Mouse (Mus musculus) hindbrain, embryonic 12.5 days (tissue): ENCODE results near the gene Mrpl16. TPM values are rescaled to one million over a fixed set of nuclear protein-coding genes. Genes with fewer than 3 reads are reported as not detected.

Source experiments
- ATAC-seq: fragments of 200-750 bp; cut with Nextera tagmentation; 2 replicates; pipeline ENCODE4 v1.8.0; 2017; ENCODE audit warnings: moderate TSS enrichment; ENCODE audit not compliant: low FRiP score
- H3K27ac ChIP-seq: fragments of 300-500 bp; sonication (generic); 2 replicates; pipeline ENCODE4 v1.5.1; 2016; ENCODE audit warnings: mild to moderate bottlenecking
- H3K27me3 ChIP-seq: fragments of 300-500 bp; sonication (generic); 2 replicates; pipeline ENCODE4 v1.6.1; 2016; ENCODE audit warnings: mild to moderate bottlenecking
- H3K36me3 ChIP-seq: fragments of 300-500 bp; sonication (generic); 2 replicates; pipeline ENCODE4 v1.6.1; 2016; ENCODE audit warnings: mild to moderate bottlenecking
- H3K4me1 ChIP-seq: fragments of 300-500 bp; sonication (generic); 2 replicates; pipeline ENCODE4 v1.6.1; 2016
- H3K4me2 ChIP-seq: fragments of 300-500 bp; sonication (generic); replicated peaks from 2 replicates; pipeline ENCODE4 v1.6.1; 2016; ENCODE audit warnings: mild to moderate bottlenecking
- H3K4me3 ChIP-seq: fragments of 300-500 bp; sonication (generic); 2 replicates; pipeline ENCODE4 v1.5.1; 2016; ENCODE audit warnings: mild to moderate bottlenecking
- H3K9ac ChIP-seq: fragments of 300-500 bp; sonication (generic); 2 replicates; pipeline ENCODE4 v1.6.1; 2016; ENCODE audit warnings: mild to moderate bottlenecking, moderate library complexity
- H3K9me3 ChIP-seq: fragments of 300-500 bp; sonication (generic); replicated peaks from 2 replicates; pipeline ENCODE4 v1.6.1; 2016; ENCODE audit warnings: mild to moderate bottlenecking
- WGBS: fragments of 180-500 bp; shearing (Covaris S2); methylation state at CpG from one replicate; pipeline ENCODE4 v1.1.7; 2016; 5-methylcytosine and 5-hydroxymethylcytosine counted together
- polyA plus RNA-seq: library from polyadenylated mRNA; unstranded; fragments of >200 nt; fragmentation: Nextera tagmentation; extraction: Ambion mirVana; gene quantifications from 2 replicates; pipeline ENCODE4 v1.2.1, GENCODE M21; 2016

Gene Mrpl16
- polyA plus RNA-seq: 41.7 and 43.5 TPM in 2 replicates

DNA sequence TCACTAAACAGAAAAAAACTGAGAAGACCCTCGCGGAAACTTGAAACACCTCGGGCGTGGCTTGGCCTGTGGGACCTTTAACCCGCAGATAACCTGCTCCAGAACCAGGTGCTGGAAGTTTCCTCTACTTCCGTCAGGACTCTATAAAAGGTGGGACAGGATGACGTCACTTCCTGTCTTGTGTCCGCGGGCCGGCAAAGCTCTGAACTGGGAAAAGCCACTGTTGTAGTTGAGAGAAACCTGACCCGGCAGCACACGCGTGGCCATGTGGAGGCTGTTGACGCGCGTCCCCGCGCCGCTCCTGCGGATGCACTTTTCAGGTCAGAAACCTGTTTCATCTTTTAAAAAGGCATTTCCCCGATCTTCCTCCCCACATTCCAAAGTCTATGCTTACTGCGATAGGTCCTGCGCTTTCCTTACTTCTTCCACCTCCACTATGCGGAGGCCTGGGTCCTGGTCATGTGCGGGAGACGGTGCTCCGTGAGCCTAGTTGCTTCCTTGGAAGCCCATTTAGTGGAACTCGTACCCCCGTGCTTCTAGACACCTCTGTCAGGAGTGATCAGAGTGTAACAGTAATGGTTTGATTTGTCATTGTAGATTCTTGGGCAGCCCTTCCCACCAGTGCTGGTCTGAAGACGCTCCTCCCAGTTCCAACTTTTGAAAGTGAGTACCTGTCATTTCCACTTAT, at the start of gene Mrpl16:
Gene Mrpl16, plus strand, starts transcription at position 187 of the 688 bp plus-strand sequence.
- peak within 1 kb of the TSS; percentile 68 for H3K4me3 ChIP-seq
- under 1% methylated on average over 30 of the region's 30 CpGs for WGBS
- H3K4me1 ChIP-seq: peaks cover 7% of the 10 kb centered on the region
- H3K36me3 ChIP-seq: peaks cover 21% of the 10 kb centered on the region
- H3K27me3 ChIP-seq: no peaks in the 10 kb centered on the region
- peak within 1 kb of the TSS; percentile 80 for H3K4me2 ChIP-seq
- H3K9me3 ChIP-seq: no peaks in the 10 kb centered on the region
- ATAC-seq: peak; percentile 93
- H3K27ac ChIP-seq: no peak within 1 kb of the TSS
- peak within 1 kb of the TSS; percentile 70 for H3K9ac ChIP-seq

- Histone ChIP-seq H3K27me3 (no peaks in the 10 kb centered on the region), H3K4me1 (no peaks in the 10 kb centered on the region), H3K4me3 (no peak overlapping the region), H3K9me3 (no peaks in the 10 kb centered on the region), H3K27ac (no peak overlapping the region), H3K4me2 (no peak overlapping the region), H3K36me3 (no peaks in the 10 kb centered on the region), H3K9ac (no peak overlapping the region)
- ATAC-seq: no peak
- 92% methylated on average over 2 of the region's 2 CpGs for WGBS
Observed at GRCm38 (mm10) chr19:11723870-11724269, 46.3 kb upstream of the Mrpl16 start.

DNA sequence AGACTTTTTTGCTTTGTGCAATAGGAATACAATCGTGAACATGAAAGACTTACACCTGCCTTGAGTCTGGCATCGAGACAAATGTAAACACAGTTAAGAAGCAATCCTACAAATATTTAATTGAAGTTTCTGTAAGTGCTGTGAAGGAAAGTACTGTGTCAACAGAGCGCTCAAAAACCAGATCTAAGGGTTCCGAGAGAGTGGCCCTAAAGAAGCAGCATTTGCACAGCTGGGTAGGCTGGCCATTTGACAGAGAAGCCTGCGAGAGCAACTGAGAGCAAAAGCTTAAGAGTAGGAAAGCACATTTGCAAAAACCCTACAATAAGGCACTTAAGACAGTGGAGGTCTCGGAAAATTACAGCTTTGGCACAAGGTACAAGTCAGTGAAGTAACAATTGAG, 45.9 kb upstream of the Mrpl16 start:
- Histone ChIP-seq H3K27me3 (no peaks in the 10 kb centered on the region), H3K9ac (no peak overlapping the region), H3K36me3 (no peaks in the 10 kb centered on the region), H3K4me3 (no peak overlapping the region), H3K27ac (no peak overlapping the region), H3K9me3 (no peaks in the 10 kb centered on the region), H3K4me1 (no peaks in the 10 kb centered on the region), H3K4me2 (no peak overlapping the region)
- ATAC-seq: no peak
- WGBS: 84% methylated on average over 6 of the region's 6 CpGs

DNA sequence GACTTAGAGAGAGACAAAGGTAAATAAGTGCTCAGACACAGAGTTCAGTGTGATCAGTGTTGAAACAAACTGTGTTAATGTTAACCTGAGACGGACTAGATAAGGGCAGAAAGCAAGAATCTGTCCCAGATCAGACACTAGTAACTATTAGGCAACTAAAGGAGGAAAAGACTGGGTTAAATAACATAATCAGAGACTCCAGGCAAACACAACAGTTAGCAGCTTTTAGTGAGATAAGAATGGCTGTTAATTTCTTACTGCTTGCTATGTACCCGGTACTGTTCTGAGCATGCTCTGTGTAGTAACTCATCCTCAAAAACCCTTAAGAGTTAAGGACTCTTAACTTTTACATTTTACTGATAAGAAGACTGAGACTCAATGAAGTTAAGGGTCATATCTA, 44.3 kb upstream of the Mrpl16 start:
- Histone ChIP-seq H3K4me3 (no peak overlapping the region), H3K4me2 (no peak overlapping the region), H3K27ac (no peak overlapping the region), H3K27me3 (no peaks in the 10 kb centered on the region), H3K9me3 (no peaks in the 10 kb centered on the region), H3K9ac (no peak overlapping the region), H3K4me1 (no peaks in the 10 kb centered on the region), H3K36me3 (no peaks in the 10 kb centered on the region)
- ATAC-seq: no peak
- 89% methylated on average over 2 of the region's 2 CpGs for WGBS

- 90% methylated on average over 5 of the region's 5 CpGs for WGBS
- no peak for ATAC-seq
- Histone ChIP-seq H3K4me1 (no peaks in the 10 kb centered on the region), H3K9ac (no peak overlapping the region), H3K27me3 (no peaks in the 10 kb centered on the region), H3K4me2 (no peak overlapping the region), H3K36me3 (no peaks in the 10 kb centered on the region), H3K27ac (no peak overlapping the region), H3K9me3 (no peaks in the 10 kb centered on the region), H3K4me3 (no peak overlapping the region)
Observed at GRCm38 (mm10) chr19:11727304-11727703, 42.9 kb upstream of the Mrpl16 start.

DNA sequence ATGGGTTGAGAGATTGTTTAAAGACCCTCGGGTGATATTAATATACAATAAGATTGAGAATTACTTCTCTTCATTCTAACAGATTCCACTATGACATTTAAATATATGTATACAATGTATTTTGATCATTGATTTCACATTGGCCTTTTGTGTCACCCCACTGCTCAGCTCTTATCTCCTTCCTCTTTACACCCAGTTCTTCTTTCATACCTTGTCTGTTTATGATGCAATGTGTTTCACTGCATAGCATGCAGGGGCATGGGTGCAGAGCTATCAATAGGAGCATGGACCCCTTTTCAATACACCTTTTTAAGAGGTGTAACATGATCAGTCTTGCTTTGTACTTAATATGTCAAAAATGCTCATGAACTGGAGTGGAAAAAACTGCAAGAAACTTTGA, 39.9 kb upstream of the Mrpl16 start:
- no peak for ATAC-seq
- H3K27ac ChIP-seq: no peak overlapping the region
- H3K4me3 ChIP-seq: no peak overlapping the region
- no peak overlapping the region for H3K4me2 ChIP-seq
- no peak overlapping the region for H3K9ac ChIP-seq
- H3K27me3 ChIP-seq: no peaks in the 10 kb centered on the region
- no peaks in the 10 kb centered on the region for H3K9me3 ChIP-seq
- H3K4me1 ChIP-seq: no peaks in the 10 kb centered on the region
- no peaks in the 10 kb centered on the region for H3K36me3 ChIP-seq
- WGBS: 74% methylated on average over 1 of the region's 1 CpGs

- no peak for ATAC-seq
- 39% methylated on average over 1 of the region's 1 CpGs for WGBS
- no peaks in the 10 kb centered on the region for H3K9me3 ChIP-seq
- no peak overlapping the region for H3K4me3 ChIP-seq
- no peaks in the 10 kb centered on the region for H3K4me1 ChIP-seq
- no peaks in the 10 kb centered on the region for H3K27me3 ChIP-seq
- no peak overlapping the region for H3K4me2 ChIP-seq
- H3K27ac ChIP-seq: no peak overlapping the region
- no peaks in the 10 kb centered on the region for H3K36me3 ChIP-seq
- H3K9ac ChIP-seq: no peak overlapping the region
Observed at GRCm38 (mm10) chr19:11736455-11736854, 33.7 kb upstream of the Mrpl16 start.

GRCm38 (mm10) chr19:11745680-11746079, 24.5 kb upstream of the Mrpl16 start:
- Histone ChIP-seq H3K4me2 (no peak overlapping the region), H3K4me1 (no peaks in the 10 kb centered on the region), H3K36me3 (no peaks in the 10 kb centered on the region), H3K4me3 (no peak overlapping the region), H3K27ac (no peak overlapping the region), H3K27me3 (no peaks in the 10 kb centered on the region), H3K9me3 (no peaks in the 10 kb centered on the region), H3K9ac (no peak overlapping the region)
- ATAC-seq: no peak

DNA sequence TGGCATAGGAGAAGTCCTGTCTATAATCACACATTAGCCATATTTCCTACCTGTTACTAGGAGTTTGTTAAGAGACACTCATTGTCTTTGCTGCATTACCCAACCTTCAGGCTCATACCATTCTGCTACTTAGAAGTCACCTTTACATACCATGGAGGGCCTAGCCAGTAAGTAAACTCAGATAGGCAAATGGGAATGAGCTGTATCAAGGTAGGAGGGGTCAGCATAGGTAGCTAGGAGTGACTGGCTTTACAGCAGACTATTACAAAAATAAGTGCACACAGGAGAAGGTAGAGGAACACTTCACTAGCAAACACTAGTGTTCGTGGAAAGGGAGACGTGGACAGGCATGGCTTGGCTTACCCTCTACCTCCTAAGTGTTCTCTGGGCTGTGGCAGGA, 22.9 kb upstream of the Mrpl16 start, which contains the start of gene Gif:
Gene Gif, plus strand, starts transcription at position 257 of the 400 bp plus-strand sequence.
- no peaks in the 10 kb centered on the region for H3K36me3 ChIP-seq
- no peak within 1 kb of the TSS for H3K4me3 ChIP-seq
- H3K27me3 ChIP-seq: no peaks in the 10 kb centered on the region
- no peaks in the 10 kb centered on the region for H3K9me3 ChIP-seq
- H3K4me1 ChIP-seq: no peaks in the 10 kb centered on the region
- no peak within 1 kb of the TSS for H3K27ac ChIP-seq
- H3K4me2 ChIP-seq: no peak within 1 kb of the TSS
- H3K9ac ChIP-seq: no peak within 1 kb of the TSS
- no peak for ATAC-seq
- WGBS: 82% methylated on average over 2 of the region's 2 CpGs

DNA sequence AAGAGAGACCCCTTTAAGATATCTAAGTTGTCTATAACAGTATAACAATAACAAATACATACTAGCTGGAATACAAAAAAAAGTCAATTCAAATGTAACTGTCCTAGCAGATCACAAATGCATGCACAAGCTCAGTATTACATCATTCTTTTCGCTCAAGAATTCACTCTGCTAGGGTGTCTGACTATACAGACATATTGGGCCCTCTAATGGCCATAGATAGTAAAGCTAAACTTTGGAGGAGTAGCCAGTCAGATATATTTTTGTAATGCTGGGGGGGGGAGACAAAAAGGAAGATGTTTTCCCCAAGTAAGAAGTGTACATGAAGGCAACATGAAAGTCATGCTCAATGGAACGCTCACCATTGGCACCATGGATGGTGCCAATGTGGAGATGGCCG, 5.1 kb upstream of the Mrpl16 start:
- no peaks in the 10 kb centered on the region for H3K4me1 ChIP-seq
- 83% methylated on average over 3 of the region's 3 CpGs for WGBS
- ATAC-seq: no peak

GRCm38 (mm10) chr19:11766413-11766812, 3.8 kb upstream of the Mrpl16 start:
- Histone ChIP-seq H3K9ac (no peak overlapping the region), H3K4me3 (no peak overlapping the region), H3K4me2 (no peak overlapping the region), H3K4me1 (peaks cover 7% of the 10 kb centered on the region), H3K9me3 (no peaks in the 10 kb centered on the region), H3K27me3 (no peaks in the 10 kb centered on the region), H3K36me3 (no peaks in the 10 kb centered on the region), H3K27ac (no peak overlapping the region)
- ATAC-seq: no peak
- WGBS: 74% methylated on average over 4 of the region's 4 CpGs

More for the DNA sequence above, 5.1 kb upstream of the Mrpl16 start:
- Histone ChIP-seq H3K27me3 (no peaks in the 10 kb centered on the region), H3K36me3 (no peaks in the 10 kb centered on the region), H3K9me3 (no peaks in the 10 kb centered on the region), H3K27ac (no peak overlapping the region), H3K9ac (no peak overlapping the region), H3K4me2 (no peak overlapping the region), H3K4me3 (no peak overlapping the region)

GRCm38 (mm10) chr19:11768163-11768562, 2.0 kb upstream of the Mrpl16 start:
- Histone ChIP-seq H3K4me3 (no peak overlapping the region), H3K27ac (no peak overlapping the region), H3K27me3 (no peaks in the 10 kb centered on the region), H3K9ac (no peak overlapping the region), H3K9me3 (no peaks in the 10 kb centered on the region), H3K36me3 (0 out of 2 replicates have a peak, but pooled peaks cover 3% of the 10 kb centered on the region), H3K4me2 (no peak overlapping the region), H3K4me1 (peaks cover 7% of the 10 kb centered on the region)
- ATAC-seq: no peak
- WGBS: 19% methylated on average over 3 of the region's 3 CpGs

GRCm38 (mm10) chr19:11769257-11769920, 802 bp upstream of the Mrpl16 start:
- 0 out of 2 replicates have a peak, but pooled peaks have one; percentile 7 for ATAC-seq
- Histone ChIP-seq H3K27ac (no peak overlapping the region), H3K4me2 (peak overlapping the region; percentile 80), H3K27me3 (no peaks in the 10 kb centered on the region), H3K4me3 (no peak overlapping the region), H3K36me3 (peaks cover 11% of the 10 kb centered on the region), H3K9me3 (no peaks in the 10 kb centered on the region), H3K4me1 (peaks cover 7% of the 10 kb centered on the region), H3K9ac (no peak overlapping the region)
- 90% methylated on average over 5 of the region's 5 CpGs for WGBS
